Comparison of ENCODE assay signal across 10 mouse cellular contexts in the genomic region with DNA sequence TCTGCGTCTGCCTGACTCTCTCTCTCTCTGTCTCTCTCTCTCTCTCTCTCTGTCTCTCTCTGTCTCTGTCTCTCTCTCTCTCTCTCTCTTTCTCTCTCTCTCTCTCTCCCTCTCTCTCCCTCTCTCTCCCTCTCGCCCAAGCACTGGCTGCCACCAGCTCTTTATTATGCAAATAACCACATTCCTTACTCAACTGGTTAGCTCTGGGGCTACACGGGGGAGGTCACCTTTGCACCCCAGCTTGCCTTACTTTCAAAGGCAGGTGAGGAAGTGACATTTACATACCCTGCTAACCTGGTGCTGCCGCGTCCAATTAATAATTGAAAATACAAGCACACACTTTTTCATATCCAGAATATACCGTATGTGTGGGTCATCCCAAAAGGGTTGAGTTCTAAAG.
DNase-seq lines count a peak whose midpoint lies in the region; ATAC-seq lines count a peak whose summit lies in the region.
"Had no signal": no experiment of that assay in that cellular context is flagged by ENCODE, and none has a peak within 500 bp of the region (broad histone marks: within the 10 kb centered on the region; RNA-seq: fewer than 3 reads in every experiment).

No protein-coding gene starts in this region.

- intact Hi-C loops in heart, postnatal 10 days (cut with DNase I), result no loop called here

- ATAC-seq in heart, embryonic 13.5 days (ENCODE audit: extremely low read depth, insufficient number of reproducible peaks, low FRiP score, low TSS enrichment), result no peak
- ATAC-seq in midbrain, embryonic 16.5 days, result 0 out of 2 replicates have a peak, but pooled peaks have one; percentile 17

- H3K27me3 ChIP-seq in heart, embryonic 13.5 days (replicated peaks), result no peaks in the 10 kb centered on the region
- H3K27me3 ChIP-seq in midbrain, embryonic 16.5 days (ENCODE audit: control insufficient read depth, insufficient read depth, low read depth, low read length), result no peaks in the 10 kb centered on the region

- H3K36me3 ChIP-seq in heart, embryonic 13.5 days, result no peaks in the 10 kb centered on the region
- H3K36me3 ChIP-seq in midbrain, embryonic 16.5 days (ENCODE audit: control insufficient read depth, insufficient read depth, low read length), result no peaks in the 10 kb centered on the region

- peak overlapping the region; percentile 47 for H3K4me2 ChIP-seq in heart, embryonic 13.5 days
- peak overlapping the region; percentile 19 for H3K4me2 ChIP-seq in midbrain, embryonic 16.5 days (ENCODE audit: low read length)

- DNase-seq in heart, postnatal 10 days, result no peak
- DNase-seq in WW6 (ENCODE audit: low read depth, low spot score), result peak; percentile 55
- peak; percentile 62 for DNase-seq in kidney, adult 9 months
- no peak for DNase-seq in ovary, adult 18-20 months (ENCODE audit: low spot score)
- DNase-seq in ovary, postnatal 14 days (ENCODE audit: low spot score), result no peak
- no peak for DNase-seq in ovary, postnatal 36 days (ENCODE audit: low spot score)
- DNase-seq: cerebellum, adult 11 months; lung, adult 18-20 months had no signal

- no peak overlapping the region for H3K9ac ChIP-seq in heart, embryonic 13.5 days
- no peak overlapping the region for H3K9ac ChIP-seq in midbrain, embryonic 16.5 days (ENCODE audit: low read depth, low read length)

- no peak overlapping the region for H3K27ac ChIP-seq in heart, embryonic 13.5 days (replicated peaks)
- no peak overlapping the region for H3K27ac ChIP-seq in midbrain, embryonic 16.5 days (ENCODE audit: low read length)

- H3K4me3 ChIP-seq in heart, embryonic 13.5 days, result no peak overlapping the region
- no peak overlapping the region for H3K4me3 ChIP-seq in midbrain, embryonic 16.5 days (ENCODE audit: low read depth, low read length)

- 22% methylated on average over 6 of the region's 6 CpGs for WGBS in heart, embryonic 13.5 days
- 9% methylated on average over 6 of the region's 6 CpGs for WGBS in midbrain, embryonic 16.5 days

- H3K4me1 ChIP-seq in heart, embryonic 13.5 days, result 0 out of 2 replicates have a peak, but pooled peaks cover 7% of the 10 kb centered on the region
- peaks cover 4% of the 10 kb centered on the region; the same call in 1 of the 2 replicates for H3K4me1 ChIP-seq in midbrain, embryonic 16.5 days (ENCODE audit: control insufficient read depth, insufficient read depth, low read length)

- H3K9me3 ChIP-seq in heart, embryonic 13.5 days, result no peaks in the 10 kb centered on the region
- no peaks in the 10 kb centered on the region for H3K9me3 ChIP-seq in midbrain, embryonic 16.5 days (replicated peaks; ENCODE audit: control insufficient read depth, low read length, poor library complexity, severe bottlenecking)

Comparison
In these comparisons a context has a peak if more than half of its experiments do, and no peak if none do; other contexts are left out.
1. DNase-seq: peak in WW6 (single experiment) and kidney, adult 9 months (single experiment); none in heart, postnatal 10 days (0 of 2), ovary, adult 18-20 months (single experiment), ovary, postnatal 14 days (single experiment) and ovary, postnatal 36 days (single experiment).